Mouse (Mus musculus): ENCODE measurements at regions not wholly inside any gene's neighbourhood (a gene's known extent, or its start where the extent isn't known, plus 50 kb on each side); places are given as distances from the start of the nearest gene placed in this dataset.

GRCm38 (mm10) chr1:137212856-137213255 lies 252.6 kb upstream of the Nr5a2 start:
- no peak for DNase-seq

DNA sequence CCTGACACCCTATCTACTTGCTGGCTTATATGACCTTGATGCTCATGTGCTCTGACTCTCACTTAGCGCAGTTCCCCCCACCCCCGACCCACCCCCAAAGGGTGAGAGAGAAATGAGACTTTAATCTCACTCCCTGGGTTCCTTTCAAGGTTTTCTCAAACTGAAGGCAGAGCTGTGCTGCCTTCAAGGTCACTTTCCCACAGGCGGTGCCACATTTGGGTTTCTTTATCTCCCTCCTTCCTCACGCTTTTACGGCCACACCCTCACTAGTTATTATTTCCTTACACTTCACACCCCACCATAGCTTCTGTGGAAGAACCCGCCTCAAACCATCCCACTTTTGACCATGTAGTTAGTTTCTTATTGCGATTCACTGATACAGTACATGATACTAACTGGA lies 244.1 kb upstream of the Nr5a2 start:
- DNase-seq = no peak

DNA sequence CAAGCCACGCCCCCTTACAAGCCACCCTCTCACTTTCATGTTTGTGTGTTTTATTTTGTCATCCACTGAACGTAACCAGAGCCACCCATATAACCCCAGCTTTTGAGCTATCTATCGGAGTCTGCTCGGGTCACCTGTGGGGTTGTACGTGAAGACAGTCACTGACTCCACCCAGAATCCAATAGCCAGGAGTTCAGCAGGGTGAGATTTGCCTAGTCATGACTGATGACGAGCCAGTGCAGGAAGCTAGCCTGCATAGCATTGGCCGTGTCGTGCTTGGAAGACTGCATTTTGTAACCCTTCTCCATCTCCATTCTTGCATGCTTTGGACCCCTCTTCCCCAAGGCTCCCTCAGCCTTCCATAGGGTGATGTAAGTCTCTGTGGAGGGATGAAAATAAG lies 243.3 kb upstream of the Nr5a2 start:
- DNase-seq = no peak

DNA sequence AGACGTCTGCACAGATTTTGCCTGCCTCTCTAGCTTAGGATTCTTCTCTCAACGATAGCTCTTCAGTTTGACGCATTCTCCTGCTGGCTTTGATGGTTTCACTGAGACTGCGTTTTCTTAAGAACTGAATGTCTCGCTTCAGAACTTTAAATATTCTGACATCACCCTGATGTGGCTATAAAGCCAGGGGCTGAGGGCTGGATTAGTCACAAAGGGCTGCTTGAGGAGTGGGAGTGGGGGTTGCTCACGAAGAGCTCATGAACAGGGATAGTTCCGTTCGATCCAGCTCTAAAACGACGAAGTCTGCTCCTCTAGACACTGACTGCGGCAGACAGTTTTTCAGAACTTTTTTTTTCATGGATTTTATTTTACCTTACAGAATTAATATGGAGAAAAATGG lies 240.7 kb upstream of the Nr5a2 start:
- no peak for DNase-seq

GRCm38 (mm10) chr1:137195962-137196361 lies 235.7 kb upstream of the Nr5a2 start:
- no peak for DNase-seq

DNA sequence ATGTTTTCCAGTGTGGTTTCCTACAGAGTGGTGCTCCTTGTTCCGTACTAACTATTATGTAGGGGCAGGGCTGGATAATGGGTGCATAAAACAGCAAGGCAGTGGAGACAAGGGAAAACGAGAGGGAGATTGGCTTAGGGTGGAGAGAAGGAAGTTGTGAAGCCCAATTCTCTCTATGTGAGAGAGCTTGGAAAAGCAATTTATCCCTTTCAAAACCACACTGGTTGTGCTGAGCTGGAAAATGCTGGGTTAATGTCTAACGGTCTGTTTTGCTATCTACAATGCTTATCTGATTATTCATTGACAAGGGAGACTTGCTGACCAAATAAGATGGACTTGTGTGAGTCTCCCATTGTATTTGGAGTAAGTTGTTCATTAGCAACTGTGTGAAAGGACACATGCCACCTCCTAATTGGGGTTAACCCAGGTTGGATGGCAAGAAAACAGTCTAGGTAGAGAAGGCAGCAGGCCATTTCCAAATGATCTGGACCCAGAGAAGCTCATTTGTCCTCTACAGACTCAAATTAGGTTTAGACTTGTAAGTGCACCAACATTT lies 234.9 kb upstream of the Nr5a2 start:
- DNase-seq = no peak

DNA sequence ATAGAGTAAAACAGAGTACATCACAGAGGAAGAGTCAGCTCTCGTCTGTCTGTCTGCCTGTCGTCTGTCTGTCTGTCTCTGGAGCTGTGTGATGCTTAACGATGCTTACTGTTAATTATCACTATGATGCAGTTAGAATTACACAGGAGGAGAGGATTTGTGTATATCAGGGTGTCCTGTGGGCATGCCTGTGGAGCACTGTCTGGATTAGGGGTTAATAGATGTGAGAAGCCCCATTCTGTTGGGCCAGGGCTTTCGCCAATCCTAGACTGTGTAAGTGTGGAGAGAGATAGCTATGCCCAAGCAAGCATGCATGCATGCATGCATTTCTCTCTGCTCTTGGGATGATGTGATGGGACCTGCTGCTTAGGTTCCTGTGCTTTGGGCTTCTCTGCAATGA lies 218.0 kb upstream of the Nr5a2 start:
- DNase-seq = no peak

- DNase-seq = no peak
These were observed 216.4 kb upstream of the Nr5a2 start for GRCm38 (mm10) chr1:137176696-137177095.

- no peak for DNase-seq
These were observed 213.8 kb upstream of the Nr5a2 start for GRCm38 (mm10) chr1:137174081-137174480.

DNA sequence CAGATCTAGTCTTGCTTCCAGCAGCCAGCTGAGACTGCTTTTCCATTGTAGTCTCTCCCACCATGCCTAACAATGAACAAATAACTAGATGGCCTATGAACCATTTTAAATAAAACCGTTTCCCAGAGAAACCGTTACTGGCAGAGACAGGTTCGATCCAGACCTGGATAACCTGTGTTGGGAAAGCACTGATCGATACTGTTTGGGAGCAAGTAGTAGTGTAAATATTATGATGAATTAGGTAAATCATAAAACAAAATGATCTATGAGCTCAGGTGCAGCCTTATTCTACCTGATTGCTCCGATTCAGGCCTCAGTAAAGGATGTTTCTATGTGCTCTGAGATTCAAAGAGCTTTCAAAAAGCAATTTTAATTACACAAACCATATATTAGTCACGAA lies 211.9 kb upstream of the Nr5a2 start:
- DNase-seq = no peak

GRCm38 (mm10) chr1:137171451-137171850 lies 211.2 kb upstream of the Nr5a2 start:
- DNase-seq = no peak

DNA sequence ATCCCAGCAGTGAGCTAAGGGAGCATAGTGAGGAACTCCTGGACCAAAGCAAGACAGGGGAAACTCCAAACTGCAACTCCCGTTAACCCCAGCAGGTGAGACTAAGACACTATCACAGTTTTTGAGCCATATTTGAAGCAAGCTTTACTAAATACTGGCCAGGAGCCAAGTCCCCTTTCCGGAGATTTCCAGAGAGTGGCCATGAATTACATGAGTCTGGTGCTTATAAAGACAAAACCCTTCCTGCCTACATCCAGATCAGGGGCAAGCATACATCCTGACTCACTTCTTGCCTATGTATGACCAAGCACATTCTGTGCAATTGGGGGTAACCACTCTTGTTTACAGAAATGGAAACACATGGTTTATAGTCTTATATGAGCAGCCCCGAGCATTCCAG lies 187.6 kb upstream of the Nr5a2 start:
- DNase-seq = peak; percentile 31

GRCm38 (mm10) chr1:137141879-137142570 lies 181.8 kb upstream of the Nr5a2 start:
- peak; percentile 51 for DNase-seq

GRCm38 (mm10) chr1:137141372-137141771 lies 181.1 kb upstream of the Nr5a2 start:
- DNase-seq = no peak

DNA sequence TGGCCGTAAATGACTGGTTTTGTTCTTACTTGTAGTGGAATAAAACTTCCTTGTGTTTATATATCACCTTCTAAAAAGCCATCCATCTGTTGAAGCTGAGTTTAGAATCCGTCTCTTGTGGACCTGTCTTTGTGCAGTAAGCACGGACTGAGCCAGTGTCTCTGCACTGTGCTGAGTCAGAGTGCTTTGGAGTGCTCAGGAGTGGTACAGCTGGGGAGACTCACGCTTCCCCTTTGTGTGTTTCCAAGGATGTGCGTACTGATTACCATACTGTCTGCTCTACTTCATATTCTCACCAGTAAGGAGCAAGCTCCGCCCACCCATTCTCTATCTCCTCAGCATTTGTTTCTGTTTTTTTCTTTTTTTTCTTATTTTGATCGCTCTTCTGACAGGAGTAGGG lies 175.9 kb upstream of the Nr5a2 start:
- no peak for DNase-seq

DNA sequence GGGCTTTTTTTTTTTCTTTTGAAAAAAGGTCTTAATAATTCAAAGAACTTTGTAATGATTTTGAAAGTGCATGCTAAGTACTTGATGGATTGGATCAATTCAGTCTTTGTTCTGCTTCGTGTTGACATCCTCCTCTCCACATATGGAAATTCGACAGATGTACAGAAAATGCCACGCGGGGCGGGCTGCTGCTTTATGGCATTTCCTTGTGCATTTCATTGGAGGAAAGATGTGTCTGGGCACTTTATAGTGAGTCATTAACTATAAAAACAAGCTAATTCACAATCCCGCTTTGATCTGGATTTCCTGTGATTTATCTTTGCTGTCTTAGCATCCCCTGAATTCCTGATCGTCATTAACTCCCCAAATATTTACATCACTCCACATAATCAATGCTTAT lies 173.5 kb upstream of the Nr5a2 start:
- no peak for DNase-seq

DNA sequence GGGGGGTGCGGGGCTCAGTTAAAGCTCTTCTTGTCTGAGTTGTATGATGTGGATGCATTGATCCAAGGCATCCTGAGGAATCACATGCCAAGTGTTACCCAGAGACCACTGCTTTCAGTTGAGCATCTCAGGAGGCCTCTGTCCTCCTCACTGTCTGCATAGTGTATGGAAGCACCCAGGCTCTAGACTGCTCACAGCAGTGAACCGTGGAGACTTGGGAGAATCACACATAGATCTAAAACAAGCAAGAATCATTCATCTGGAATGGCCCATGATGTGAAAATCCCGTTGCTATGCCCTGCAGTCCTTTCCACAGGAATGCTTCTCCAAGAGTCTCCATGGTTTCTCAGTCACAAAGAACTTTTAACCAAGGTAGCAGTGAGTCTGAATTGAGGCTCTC lies 170.0 kb upstream of the Nr5a2 start:
- no peak for DNase-seq

- DNase-seq = no peak
These were observed 168.9 kb upstream of the Nr5a2 start for GRCm38 (mm10) chr1:137129116-137129515.

GRCm38 (mm10) chr1:137117866-137118265 lies 157.6 kb upstream of the Nr5a2 start:
- DNase-seq = no peak

DNA sequence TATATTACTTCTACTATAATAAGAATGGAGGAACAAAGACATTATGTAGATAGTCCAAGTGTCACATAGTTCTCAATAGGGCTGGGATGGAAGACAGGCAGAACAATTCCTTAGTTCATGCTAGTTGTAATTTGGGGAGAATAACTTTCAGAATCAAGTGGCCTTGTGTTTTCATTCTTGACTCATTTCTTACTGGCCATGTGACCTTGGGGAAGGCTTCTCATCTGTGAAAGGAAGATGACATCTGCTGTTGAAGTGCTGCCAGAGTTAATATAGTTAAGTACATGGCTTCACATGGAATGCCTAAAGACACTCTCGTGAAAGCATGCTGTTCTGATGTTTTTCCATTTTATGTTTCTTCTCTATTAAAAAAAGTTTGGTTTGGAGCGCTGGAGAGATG lies 146.2 kb upstream of the Nr5a2 start:
- DNase-seq = no peak

DNA sequence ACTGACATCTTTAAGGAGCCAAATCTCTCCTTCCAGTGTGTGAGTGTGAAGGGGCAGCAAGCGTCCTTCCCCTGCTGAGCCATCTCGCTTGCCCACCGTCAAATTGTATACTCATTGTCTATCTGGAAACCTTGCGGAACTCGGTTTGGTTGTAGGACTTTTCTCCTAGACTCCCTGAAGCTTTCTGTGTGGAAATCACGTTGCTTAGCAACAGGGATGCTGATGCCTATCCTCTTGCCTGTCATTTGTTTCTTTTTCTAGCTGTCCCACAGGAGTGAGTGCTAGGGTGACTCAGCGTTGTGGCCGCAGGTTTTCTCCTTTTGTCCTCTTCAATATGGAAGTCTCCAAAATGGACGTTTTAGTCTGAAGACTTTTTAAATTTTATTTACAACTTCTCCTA lies 131.5 kb upstream of the Nr5a2 start:
- no peak for DNase-seq

GRCm38 (mm10) chr1:137088148-137088547 lies 127.9 kb upstream of the Nr5a2 start:
- DNase-seq = peak; percentile 9

GRCm38 (mm10) chr1:137086766-137087165 lies 126.5 kb upstream of the Nr5a2 start:
- no peak for DNase-seq

DNA sequence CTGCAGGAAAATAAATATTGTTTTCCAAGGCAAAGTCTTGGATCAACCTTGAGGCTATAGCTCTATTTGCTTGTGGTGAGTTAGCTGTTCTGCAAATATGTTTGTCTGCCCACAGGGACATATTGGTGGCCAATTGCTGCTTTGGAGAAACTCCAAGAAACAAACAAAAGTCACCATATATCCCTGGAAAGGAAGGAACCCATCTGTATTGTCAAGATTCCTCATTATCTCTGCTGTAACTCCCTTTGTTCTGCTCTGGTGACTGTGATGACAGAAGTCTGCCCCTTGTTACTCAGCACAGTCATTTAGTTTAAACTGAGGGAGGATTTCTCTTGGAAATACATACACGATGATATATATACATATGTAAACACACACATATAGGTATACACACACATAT lies 123.3 kb upstream of the Nr5a2 start:
- no peak for DNase-seq

DNA sequence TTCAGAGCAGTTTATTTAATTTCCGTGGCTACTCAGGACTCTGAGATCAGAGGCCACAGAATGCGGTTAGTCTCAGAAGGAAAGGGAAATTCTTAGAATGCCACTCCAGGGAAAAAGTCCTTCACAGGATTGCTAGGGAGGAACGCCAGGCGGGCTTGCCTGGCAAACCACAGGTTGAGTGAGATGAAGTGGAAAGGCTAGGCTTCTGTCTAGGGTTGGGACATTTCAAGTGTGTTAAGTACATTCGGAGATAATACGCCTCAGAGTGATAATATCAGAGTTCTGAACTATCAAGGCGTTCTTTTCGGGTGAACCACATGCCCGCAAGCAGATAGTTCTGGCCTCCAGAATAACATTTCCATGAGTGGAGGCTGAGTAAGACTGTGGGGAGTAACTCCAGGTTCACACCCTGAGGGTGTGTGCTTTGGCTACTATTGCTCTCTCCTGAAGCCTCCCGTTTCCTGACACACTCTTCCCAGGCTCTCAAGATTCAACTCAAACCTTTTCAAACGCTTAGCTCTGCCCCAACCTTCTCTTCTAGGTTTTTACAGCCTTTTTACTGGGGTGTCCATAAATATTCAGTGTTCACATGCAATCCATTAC lies 119.3 kb upstream of the Nr5a2 start:
- no peak for DNase-seq
